Mouse (Mus musculus): ENCODE measurements around the gene Ms4a6d. TPM values are rescaled to one million over a fixed set of nuclear protein-coding genes. Genes with fewer than 3 reads are reported as not detected.

Ms4a6d gene
- polyA plus RNA-seq (2015; fragmentation: Nextera tagmentation; extraction: Ambion mirVana) = 16.0 and 35.0 TPM in 2 replicates

GRCm38 (mm10) chr19:11604603-11605002, at the start of gene Ms4a6d:
Gene Ms4a6d, minus strand, starts transcription at chr19:11604849.

GRCm38 (mm10) chr19:11640732-11641131, 36.1 kb upstream of the Ms4a6d start, which contains the start of gene Ms4a3:
Gene Ms4a3, minus strand, starts transcription at chr19:11640851.

GRCm38 (mm10) chr19:11623551-11623950, 18.9 kb upstream of the Ms4a6d start, which contains the start of gene Ms4a2:
Gene Ms4a2, minus strand, starts transcription at chr19:11623719.

Other genes starting within 250 kb of the Ms4a6d start
- gene Ms4a4a, start 229.3 kb downstream of the Ms4a6d start, polyA plus RNA-seq (2015; fragmentation: Nextera tagmentation; extraction: Ambion mirVana) = 11.4 and 16.9 TPM in 2 replicates
- 0.64 and 1.1 TPM in 2 replicates for gene Ms4a4c, start 200.1 kb downstream of the Ms4a6d start, polyA plus RNA-seq (2015; fragmentation: Nextera tagmentation; extraction: Ambion mirVana)
- gene Ms4a4b, start 161.3 kb downstream of the Ms4a6d start, polyA plus RNA-seq (2015; fragmentation: Nextera tagmentation; extraction: Ambion mirVana) = 0.28 TPM in 1 of 2 replicates, not detected in the other
- gene Ms4a6c, start 135.5 kb downstream of the Ms4a6d start, polyA plus RNA-seq (2015; fragmentation: Nextera tagmentation; extraction: Ambion mirVana) = 15.8 and 18.6 TPM in 2 replicates
- 0.30 TPM in 1 of 2 replicates, not detected in the other for gene Gm8369, start 118.9 kb downstream of the Ms4a6d start, polyA plus RNA-seq (2015; fragmentation: Nextera tagmentation; extraction: Ambion mirVana)
- gene Ms4a6b, start 88.3 kb downstream of the Ms4a6d start, polyA plus RNA-seq (2015; fragmentation: Nextera tagmentation; extraction: Ambion mirVana) = 8.9 and 10.9 TPM in 2 replicates
- gene Ms4a4d, start 68.0 kb downstream of the Ms4a6d start, polyA plus RNA-seq (2015; fragmentation: Nextera tagmentation; extraction: Ambion mirVana) = 37.8 and 41.1 TPM in 2 replicates
- 0.22 and 0.35 TPM in 2 replicates for gene Ms4a2, start 18.9 kb upstream of the Ms4a6d start, polyA plus RNA-seq (2015; fragmentation: Nextera tagmentation; extraction: Ambion mirVana)
- not detected in 2 replicates for gene Ms4a3, start 36.0 kb upstream of the Ms4a6d start, polyA plus RNA-seq (2015; fragmentation: Nextera tagmentation; extraction: Ambion mirVana)
- not detected in 2 replicates for gene Oosp2, start 55.7 kb upstream of the Ms4a6d start, polyA plus RNA-seq (2015; fragmentation: Nextera tagmentation; extraction: Ambion mirVana)
- not detected in 2 replicates for gene Oosp1, start 86.3 kb upstream of the Ms4a6d start, polyA plus RNA-seq (2015; fragmentation: Nextera tagmentation; extraction: Ambion mirVana)
- not detected in 2 replicates for gene Oosp3, start 92.2 kb upstream of the Ms4a6d start, polyA plus RNA-seq (2015; fragmentation: Nextera tagmentation; extraction: Ambion mirVana)
- gene Gif, start 142.7 kb upstream of the Ms4a6d start, polyA plus RNA-seq (2015; fragmentation: Nextera tagmentation; extraction: Ambion mirVana) = not detected in 2 replicates
- gene Mrpl16, start 165.5 kb upstream of the Ms4a6d start, polyA plus RNA-seq (2015; fragmentation: Nextera tagmentation; extraction: Ambion mirVana) = 35.2 and 37.0 TPM in 2 replicates
- 7.2 and 7.7 TPM in 2 replicates for gene Stx3, start 214.6 kb upstream of the Ms4a6d start, polyA plus RNA-seq (2015; fragmentation: Nextera tagmentation; extraction: Ambion mirVana)
- not detected in 2 replicates for gene Olfr1417, start 234.4 kb upstream of the Ms4a6d start, polyA plus RNA-seq (2015; fragmentation: Nextera tagmentation; extraction: Ambion mirVana)

Data from urinary bladder, postnatal 0 days (tissue).